Mouse (Mus musculus): ENCODE data around the gene Epo. TPM values are rescaled to one million over a fixed set of nuclear protein-coding genes. Genes with fewer than 3 reads are reported as not detected.

Gene Epo
- total and polyA plus RNA-seq, 3 experiments: not detected

- no peak for TF ChIP-seq JUN (IDR thresholded peaks at IDR 0.05; ENCODE audit: insufficient read depth, low read depth, low read length)
- peak; percentile 66 to 77 for TF ChIP-seq CTCF (conservative IDR thresholded peaks at IDR 0.05 in 1 of 2, IDR thresholded peaks at IDR 0.05 in 1 of 2; ENCODE audit: low read depth in 2 of 2, low read length in 2 of 2)
- TF ChIP-seq ZMIZ1 (IDR thresholded peaks at IDR 0.05; ENCODE audit: low read depth, low read length): peak; percentile 8; the same call in 1 of the 2 replicates
- TF ChIP-seq PAX5 (IDR thresholded peaks at IDR 0.05; ENCODE audit: low read length): no peak
- no peak for TF ChIP-seq MAFK (IDR thresholded peaks at IDR 0.05; ENCODE audit: insufficient replicate concordance, low read length)
- no peak; the same call in 1 of the 2 replicates for TF ChIP-seq IRF4 (IDR thresholded peaks at IDR 0.05; ENCODE audit: low read depth, low read length)
- no peak for TF ChIP-seq ZKSCAN1 (IDR thresholded peaks at IDR 0.05; ENCODE audit: borderline replicate concordance, low read depth, low read length)
- TF ChIP-seq POLR2A (IDR thresholded peaks at IDR 0.05; ENCODE audit: low read depth, low read length): peak; percentile 75
- peak; percentile 44; the same call in 1 of the 2 replicates for TF ChIP-seq SMC3 (IDR thresholded peaks at IDR 0.05; ENCODE audit: low read depth, low read length)
- TF ChIP-seq JUND (conservative IDR thresholded peaks at IDR 0.05; ENCODE audit: low read depth, low read length): no peak
- peak; percentile 70 for TF ChIP-seq BHLHE40 (IDR thresholded peaks at IDR 0.05; ENCODE audit: low read depth, low read length)
- TF ChIP-seq RCOR1 (conservative IDR thresholded peaks at IDR 0.05; ENCODE audit: low read depth, low read length): no peak
- 0 out of 2 replicates have a peak, but pooled peaks have one; percentile 58 for TF ChIP-seq TBP (conservative IDR thresholded peaks at IDR 0.05; ENCODE audit: low read depth, low read length)
- TF ChIP-seq NRF1 (IDR thresholded peaks at IDR 0.05; ENCODE audit: low read depth, low read length): peak; percentile 100
- no peak for TF ChIP-seq UBTF (IDR thresholded peaks at IDR 0.05; ENCODE audit: low read depth, low read length)
- TF ChIP-seq EP300 (IDR thresholded peaks at IDR 0.05; ENCODE audit: low read length): no peak
Measured at GRCm38 (mm10) chr5:137501709-137502666, 31.1 kb downstream of the Epo start, which contains the start of gene Pop7 (continued).

- peaks cover 2 to 14% of the 10 kb centered on the region in 2 experiments; a peak in 3 of 4 replicates for H3K4me1 ChIP-seq (ENCODE audit: control insufficient read depth in 1 of 2, insufficient read depth in 2 of 2)
- no peak overlapping the region for H3K4me2 ChIP-seq (ENCODE audit: insufficient read depth, low read depth, poor library complexity, severe bottlenecking)
- no peak overlapping the region for H3K27ac ChIP-seq (ENCODE audit: insufficient read depth, low read depth)
- TF ChIP-seq TCF12 (IDR thresholded peaks at IDR 0.05; ENCODE audit: low read depth, low read length) (no peak), POLR2A (IDR thresholded peaks at IDR 0.05; ENCODE audit: low read depth, low read length) (no peak), MXI1 (IDR thresholded peaks at IDR 0.05; ENCODE audit: low read depth, low read length) (no peak), ZMIZ1 (IDR thresholded peaks at IDR 0.05; ENCODE audit: low read depth, low read length) (no peak), MAZ (IDR thresholded peaks at IDR 0.05; ENCODE audit: low read depth, low read length) (no peak), CTCF (conservative IDR thresholded peaks at IDR 0.05 in 1 of 2, IDR thresholded peaks at IDR 0.05 in 1 of 2; ENCODE audit: low read depth in 2 of 2, low read length in 2 of 2) (no peak), CHD1 (IDR thresholded peaks at IDR 0.05; ENCODE audit: low read depth, low read length) (no peak), MEF2A (IDR thresholded peaks at IDR 0.05; ENCODE audit: borderline replicate concordance, low read depth, low read length) (no peak), TBP (conservative IDR thresholded peaks at IDR 0.05; ENCODE audit: low read depth, low read length) (no peak), PAX5 (IDR thresholded peaks at IDR 0.05; ENCODE audit: low read length) (no peak), JUND (conservative IDR thresholded peaks at IDR 0.05; ENCODE audit: low read depth, low read length) (no peak)
- H3K36me3 ChIP-seq (replicated peaks in 1 of 2; ENCODE audit: control insufficient read depth in 1 of 2, insufficient read depth in 1 of 2, low read length in 1 of 2): peaks cover 0 to 11% of the 10 kb centered on the region in 2 experiments
- no peak overlapping the region for H3K9ac ChIP-seq (ENCODE audit: insufficient read depth, low read depth)
- peaks cover 3% of the 10 kb centered on the region for H3K27me3 ChIP-seq (replicated peaks)
- dilution Hi-C loops (cut with MboI; ENCODE audit: extremely low pct_ligation_motif_present, extremely low pct_unique_long_range_greater_than_20kb, low sequenced_read_pairs) (no loop called here), in situ Hi-C loops (cut with MboI; ENCODE audit: low pct_ligation_motif_present, low pct_unique_long_range_greater_than_20kb, low sequenced_read_pairs) (loop anchor here (25.0 kb wide), 1 partner anchor 262 kb away; no protein-coding TSS in a partner anchor)
- H3K9me3 ChIP-seq (replicated peaks; ENCODE audit: low read length): no peaks in the 10 kb centered on the region
- no peaks in the 10 kb centered on the region; the same call in 1 of the 2 replicates for H3K79me2 ChIP-seq (replicated peaks; ENCODE audit: control insufficient read depth, extremely low read depth, insufficient read depth, poor library complexity, severe bottlenecking)
- no peak overlapping the region for H3K4me3 ChIP-seq (replicated peaks in 1 of 3; ENCODE audit: low read depth in 2 of 3, low read length in 2 of 3, poor library complexity in 1 of 3)
- no peak for DNase-seq (ENCODE audit: extremely low read depth)
Measured at GRCm38 (mm10) chr5:137500186-137500585, 32.9 kb downstream of the Epo start.
